Mouse (Mus musculus) MEL (cell line): ENCODE measurements around the gene Sarnp.

Experiments
- CHD2 ChIP-seq: IDR thresholded peaks from 2 replicates; pipeline ENCODE4 v1.6.1; 2011; ENCODE audit warnings: low read length, improper control_type of control experiment
- CTCF ChIP-seq, 3 experiments: IDR thresholded peaks in 2 of 3; conservative IDR thresholded peaks in 1 of 3; 2 replicates each; pipeline ENCODE4 v1.5.1; 2011 to 2012; ENCODE audit warnings: low read length in 3 of 3, low read depth in 2 of 3, mild to moderate bottlenecking in 2 of 3, improper control_type of control experiment in 1 of 3, inconsistent platforms in 1 of 3, mixed read lengths in 1 of 3, moderate library complexity in 1 of 3; ENCODE audit not compliant: control insufficient read depth in 1 of 3, insufficient read depth in 1 of 3, poor library complexity in 1 of 3, severe bottlenecking in 1 of 3
- ELF1 ChIP-seq: IDR thresholded peaks from 2 replicates; pipeline ENCODE4 v1.6.1; 2014; ENCODE audit warnings: low read depth, mild to moderate bottlenecking, inconsistent platforms, low read length, improper control_type of control experiment, moderate library complexity
- EP300 ChIP-seq, 2 experiments: IDR thresholded peaks; 2 replicates each; pipeline ENCODE4 v1.6.1; 2011; ENCODE audit warnings: improper control_type of control experiment in 2 of 2, low read length in 2 of 2, low read depth in 1 of 2, mild to moderate bottlenecking in 1 of 2
- GATA1 ChIP-seq: IDR thresholded peaks from 2 replicates; pipeline ENCODE4 v1.6.1; 2011; ENCODE audit warnings: low read depth, low read length, improper control_type of control experiment
- HCFC1 ChIP-seq: IDR thresholded peaks from 2 replicates; pipeline ENCODE4 v1.6.1; 2012; ENCODE audit warnings: low read depth, mild to moderate bottlenecking, inconsistent platforms, low read length, improper control_type of control experiment, moderate library complexity
- JUND ChIP-seq: IDR thresholded peaks from 2 replicates; pipeline ENCODE4 v1.6.1; 2011; ENCODE audit warnings: low read depth, mild to moderate bottlenecking, improper control_type of control experiment, low read length
- MAX ChIP-seq: IDR thresholded peaks from 2 replicates; pipeline ENCODE4 v1.6.1; 2011; ENCODE audit warnings: low read length, improper control_type of control experiment
- MAZ ChIP-seq: IDR thresholded peaks from 2 replicates; pipeline ENCODE4 v1.6.1; 2012; ENCODE audit warnings: low read depth, mild to moderate bottlenecking, inconsistent platforms, low read length, improper control_type of control experiment
- MYC ChIP-seq: IDR thresholded peaks from 2 replicates; pipeline ENCODE4 v1.6.1; 2011; ENCODE audit warnings: low read depth, mild to moderate bottlenecking, low read length, improper control_type of control experiment, moderate library complexity
- POLR2A ChIP-seq, 2 experiments: IDR thresholded peaks; 2 replicates each; pipeline ENCODE4 v1.6.1; 2011 to 2012; ENCODE audit warnings: low read length in 2 of 2, mild to moderate bottlenecking in 2 of 2, control low read depth in 1 of 2, improper control_type of control experiment in 1 of 2, low read depth in 1 of 2, moderate library complexity in 1 of 2; ENCODE audit not compliant: control insufficient read depth in 1 of 2, insufficient read depth in 1 of 2, poor library complexity in 1 of 2
- POLR2AphosphoS5 ChIP-seq: IDR thresholded peaks from 2 replicates; pipeline ENCODE4 v1.6.1; 2012; ENCODE audit warnings: low read depth, borderline replicate concordance, mild to moderate bottlenecking, inconsistent platforms, low read length, moderate library complexity, mixed read lengths
- ZC3H11A ChIP-seq: IDR thresholded peaks from 2 replicates; pipeline ENCODE4 v1.6.1; 2012; ENCODE audit warnings: low read depth, mild to moderate bottlenecking, inconsistent platforms, low read length, improper control_type of control experiment
- ZMIZ1 ChIP-seq: IDR thresholded peaks from 2 replicates; pipeline ENCODE4 v1.6.1; 2012; ENCODE audit warnings: low read depth, mild to moderate bottlenecking, inconsistent platforms, low read length, improper control_type of control experiment, moderate library complexity

DNA sequence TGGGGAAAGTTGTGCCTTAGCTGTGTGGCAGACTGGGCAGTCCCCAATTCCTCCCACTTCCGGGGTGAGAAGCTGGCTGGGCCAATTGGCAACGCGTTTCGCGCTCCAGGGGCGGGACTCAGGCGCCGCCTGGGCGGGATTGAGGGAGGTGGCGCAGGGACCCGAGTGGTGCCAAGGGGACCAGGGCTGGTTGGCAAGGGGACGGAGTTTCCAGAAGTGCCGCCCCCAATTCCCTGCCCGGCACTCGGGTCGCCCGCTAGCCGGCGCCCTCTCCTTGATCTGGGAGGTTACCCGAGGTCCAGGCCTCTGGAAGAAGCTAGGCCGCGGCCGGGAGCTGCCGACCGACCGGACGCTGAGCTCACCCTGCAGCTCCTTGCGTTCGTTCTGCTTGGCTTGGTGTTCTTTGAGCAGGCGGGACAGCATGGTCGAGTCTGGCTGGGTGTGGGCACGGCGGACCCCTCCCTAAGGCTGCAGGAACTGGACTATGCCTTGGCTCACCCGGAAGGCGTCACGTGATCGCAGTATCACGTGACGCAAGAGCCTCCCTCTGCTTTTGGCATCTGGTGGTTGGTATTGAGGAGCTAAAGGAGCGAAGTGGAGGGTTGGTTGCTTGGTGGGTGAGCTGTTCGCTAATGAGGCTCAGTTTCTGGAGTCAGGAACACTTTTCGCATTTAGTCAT lies 106.0 kb downstream of the Sarnp start:
- TF ChIP-seq MYC, result no peak
- peak; percentile 77 for TF ChIP-seq HCFC1
- TF ChIP-seq POLR2A (IDR thresholded peaks at IDR 0.05; ENCODE audit: control insufficient read depth in 1 of 2, insufficient read depth in 1 of 2, low read depth in 1 of 2, low read length in 2 of 2, poor library complexity in 1 of 2), result peak; percentile 46 to 66; a peak in 2 of 4 replicates
- TF ChIP-seq ZC3H11A, result no peak
- peak; percentile 96 for TF ChIP-seq ELF1
- peak in 2 of 3 experiments; percentile 4 to 35; a peak in 2 of 6 replicates for TF ChIP-seq CTCF (IDR thresholded peaks at IDR 0.05 in 2 of 3, conservative IDR thresholded peaks at IDR 0.05 in 1 of 3; ENCODE audit: control insufficient read depth in 1 of 3, insufficient read depth in 1 of 3, low read depth in 2 of 3, low read length in 3 of 3, poor library complexity in 1 of 3, severe bottlenecking in 1 of 3)
- no peak for TF ChIP-seq EP300 (IDR thresholded peaks at IDR 0.05; ENCODE audit: low read depth in 1 of 2, low read length in 2 of 2)
- 0 out of 2 replicates have a peak, but pooled peaks have one; percentile 58 for TF ChIP-seq MAZ
- peak; percentile 80 for TF ChIP-seq ZMIZ1
- no peak for TF ChIP-seq JUND
- TF ChIP-seq MAX, result peak; percentile 96
- TF ChIP-seq GATA1, result no peak
- TF ChIP-seq POLR2AphosphoS5, result no peak
- TF ChIP-seq CHD2, result no peak
